Mouse (Mus musculus): Measurements from ENCODE around the gene Rab6a. TPM values are rescaled to one million over a fixed set of nuclear protein-coding genes. Genes with fewer than 3 reads are reported as not detected.

The Rab6a gene
- total and polyA plus RNA-seq, 3 experiments, result 18.8 to 97.7 (median 89.2) TPM

DNA sequence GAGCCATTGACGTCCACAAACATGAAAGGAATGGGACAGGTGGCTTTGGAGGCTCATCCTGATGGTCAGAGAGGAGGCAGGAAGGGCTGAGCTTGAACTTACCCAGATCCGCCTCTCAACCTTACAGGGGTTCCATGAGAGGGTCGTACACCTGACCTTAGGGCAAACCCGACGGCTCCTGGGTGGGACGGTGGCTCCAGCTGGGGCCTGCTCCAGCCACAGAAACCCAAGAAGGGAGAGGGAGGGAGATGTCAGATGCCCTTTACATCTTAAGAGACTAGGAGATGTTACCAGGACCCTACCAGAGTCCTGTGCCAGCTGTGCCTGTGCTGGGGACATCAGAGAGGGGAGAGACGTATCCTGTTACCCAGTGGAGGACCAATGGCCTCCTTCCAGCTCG lies 42.6 kb downstream of the Rab6a start:
- H3K4me3 ChIP-seq (ENCODE audit: low read depth, low read length), result no peak overlapping the region
- no peaks in the 10 kb centered on the region for H3K9me3 ChIP-seq (replicated peaks)
- DNase-seq (ENCODE audit: low spot score), result no peak
- TF ChIP-seq GATA1 (IDR thresholded peaks at IDR 0.05; ENCODE audit: borderline replicate concordance, low read length), result no peak
- no peak for TF ChIP-seq CTCF (IDR thresholded peaks at IDR 0.05; ENCODE audit: low read depth, low read length)
- no peak for TF ChIP-seq GATA2 (IDR thresholded peaks at IDR 0.05; ENCODE audit: borderline replicate concordance, low read depth, low read length)
- TF ChIP-seq POLR2AphosphoS5 (IDR thresholded peaks at IDR 0.05; ENCODE audit: insufficient replicate concordance, low read depth, low read length), result no peak
- no peak for TF ChIP-seq TAL1 (conservative IDR thresholded peaks at IDR 0.05; ENCODE audit: low read depth, low read length)
- peaks cover 11% of the 10 kb centered on the region; the same call in 1 of the 2 replicates for H3K4me1 ChIP-seq (ENCODE audit: insufficient read depth, low read depth, low read length)
- peaks cover 56% of the 10 kb centered on the region for H3K36me3 ChIP-seq (replicated peaks)
- no peak for ATAC-seq (ENCODE audit: extremely low read depth, insufficient number of reproducible peaks, low FRiP score, poor library complexity, severe bottlenecking)
- H3K27me3 ChIP-seq (ENCODE audit: insufficient read depth, low read length), result peaks cover 9% of the 10 kb centered on the region

DNA sequence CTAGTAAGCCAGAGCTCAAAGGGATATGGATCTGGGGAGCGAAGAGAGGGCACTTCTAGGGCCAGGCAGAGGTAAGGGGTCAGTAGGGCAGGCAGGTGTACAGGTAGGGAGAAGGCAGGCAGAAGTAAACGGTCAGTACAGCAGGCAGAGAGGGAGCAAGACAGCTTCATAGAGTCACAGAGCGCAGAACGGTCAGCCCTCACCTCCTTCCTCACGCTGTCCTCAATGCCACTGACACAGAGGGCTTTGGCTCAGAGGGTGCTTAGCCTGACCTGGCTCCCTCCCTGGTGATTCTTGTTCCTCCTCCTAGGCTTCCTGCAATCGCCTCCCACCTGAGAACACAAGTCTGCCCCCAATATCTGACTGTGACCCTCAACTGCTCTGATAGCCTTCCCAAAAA lies 43.2 kb downstream of the Rab6a start:
- ATAC-seq (ENCODE audit: extremely low read depth, insufficient number of reproducible peaks, low FRiP score, poor library complexity, severe bottlenecking), result no peak

GRCm38 (mm10) chr7:100651011-100651410 lies 43.8 kb downstream of the Rab6a start:
- H3K27me3 ChIP-seq (ENCODE audit: insufficient read depth, low read length), result peaks cover 16% of the 10 kb centered on the region
- no peak for DNase-seq (ENCODE audit: low spot score)
- no peaks in the 10 kb centered on the region for H3K9me3 ChIP-seq (replicated peaks)
- peaks cover 45% of the 10 kb centered on the region for H3K36me3 ChIP-seq (replicated peaks)
- H3K4me1 ChIP-seq (ENCODE audit: insufficient read depth, low read depth, low read length), result peaks cover 11% of the 10 kb centered on the region; the same call in 1 of the 2 replicates
- TF ChIP-seq TAL1 (conservative IDR thresholded peaks at IDR 0.05; ENCODE audit: low read depth, low read length), result no peak
- no peak for TF ChIP-seq CTCF (IDR thresholded peaks at IDR 0.05; ENCODE audit: low read depth, low read length)
- no peak for TF ChIP-seq POLR2AphosphoS5 (IDR thresholded peaks at IDR 0.05; ENCODE audit: insufficient replicate concordance, low read depth, low read length)
- no peak for TF ChIP-seq GATA1 (IDR thresholded peaks at IDR 0.05; ENCODE audit: borderline replicate concordance, low read length)
- TF ChIP-seq GATA2 (IDR thresholded peaks at IDR 0.05; ENCODE audit: borderline replicate concordance, low read depth, low read length), result no peak
- ATAC-seq (ENCODE audit: extremely low read depth, insufficient number of reproducible peaks, low FRiP score, poor library complexity, severe bottlenecking), result no peak
- H3K4me3 ChIP-seq (ENCODE audit: low read depth, low read length), result no peak overlapping the region

More for the DNA sequence above, 43.2 kb downstream of the Rab6a start:
- no peak overlapping the region for H3K4me3 ChIP-seq (ENCODE audit: low read depth, low read length)
- no peaks in the 10 kb centered on the region for H3K9me3 ChIP-seq (replicated peaks)
- peaks cover 11% of the 10 kb centered on the region; the same call in 1 of the 2 replicates for H3K4me1 ChIP-seq (ENCODE audit: insufficient read depth, low read depth, low read length)
- DNase-seq (ENCODE audit: low spot score), result no peak
- peaks cover 12% of the 10 kb centered on the region for H3K27me3 ChIP-seq (ENCODE audit: insufficient read depth, low read length)
- peaks cover 50% of the 10 kb centered on the region for H3K36me3 ChIP-seq (replicated peaks)
- TF ChIP-seq GATA1 (IDR thresholded peaks at IDR 0.05; ENCODE audit: borderline replicate concordance, low read length), result no peak
- no peak for TF ChIP-seq CTCF (IDR thresholded peaks at IDR 0.05; ENCODE audit: low read depth, low read length)
- TF ChIP-seq POLR2AphosphoS5 (IDR thresholded peaks at IDR 0.05; ENCODE audit: insufficient replicate concordance, low read depth, low read length), result no peak
- no peak for TF ChIP-seq GATA2 (IDR thresholded peaks at IDR 0.05; ENCODE audit: borderline replicate concordance, low read depth, low read length)
- no peak for TF ChIP-seq TAL1 (conservative IDR thresholded peaks at IDR 0.05; ENCODE audit: low read depth, low read length)

GRCm38 (mm10) chr7:100653480-100654266 lies 46.5 kb downstream of the Rab6a start:
- Histone ChIP-seq H3K4me3 (ENCODE audit: low read depth, low read length) (no peak overlapping the region), H3K36me3 (replicated peaks) (peaks cover 21% of the 10 kb centered on the region), H3K27me3 (ENCODE audit: insufficient read depth, low read length) (peaks cover 34% of the 10 kb centered on the region), H3K4me1 (ENCODE audit: insufficient read depth, low read depth, low read length) (peaks cover 11% of the 10 kb centered on the region; the same call in 1 of the 2 replicates), H3K9me3 (replicated peaks) (no peaks in the 10 kb centered on the region)
- no peak for ATAC-seq (ENCODE audit: extremely low read depth, insufficient number of reproducible peaks, low FRiP score, poor library complexity, severe bottlenecking)
- DNase-seq (ENCODE audit: low spot score), result no peak
- TF ChIP-seq TAL1 (conservative IDR thresholded peaks at IDR 0.05; ENCODE audit: low read depth, low read length) (no peak), POLR2AphosphoS5 (IDR thresholded peaks at IDR 0.05; ENCODE audit: insufficient replicate concordance, low read depth, low read length) (no peak), CTCF (IDR thresholded peaks at IDR 0.05; ENCODE audit: low read depth, low read length) (no peak), GATA1 (IDR thresholded peaks at IDR 0.05; ENCODE audit: borderline replicate concordance, low read length) (no peak), GATA2 (IDR thresholded peaks at IDR 0.05; ENCODE audit: borderline replicate concordance, low read depth, low read length) (no peak)

DNA sequence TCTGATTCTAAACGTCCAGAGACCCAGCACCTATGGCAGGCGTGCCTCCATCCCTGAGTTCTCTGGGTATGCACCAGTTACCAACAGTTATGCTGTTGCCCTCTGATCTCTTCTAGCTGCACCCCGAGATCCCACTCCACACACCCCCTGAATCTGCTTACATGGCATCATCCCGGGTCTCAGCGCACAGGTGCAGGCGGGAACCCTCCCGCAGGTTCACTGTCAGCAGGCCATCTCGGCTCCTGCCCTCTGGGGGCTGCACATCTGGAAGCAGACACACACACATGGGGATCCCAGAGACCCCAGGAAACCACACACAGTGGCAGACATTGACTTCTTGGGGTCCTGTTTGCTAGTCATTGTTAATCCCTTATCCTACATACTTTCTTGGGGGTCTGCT lies 47.2 kb downstream of the Rab6a start:
- TF ChIP-seq CTCF (IDR thresholded peaks at IDR 0.05; ENCODE audit: low read depth, low read length) (no peak), TAL1 (conservative IDR thresholded peaks at IDR 0.05; ENCODE audit: low read depth, low read length) (no peak), GATA2 (IDR thresholded peaks at IDR 0.05; ENCODE audit: borderline replicate concordance, low read depth, low read length) (no peak), GATA1 (IDR thresholded peaks at IDR 0.05; ENCODE audit: borderline replicate concordance, low read length) (no peak), POLR2AphosphoS5 (IDR thresholded peaks at IDR 0.05; ENCODE audit: insufficient replicate concordance, low read depth, low read length) (no peak)
- H3K36me3 ChIP-seq (replicated peaks), result peaks cover 13% of the 10 kb centered on the region
- DNase-seq (ENCODE audit: low spot score) (no peak), ATAC-seq (ENCODE audit: extremely low read depth, insufficient number of reproducible peaks, low FRiP score, poor library complexity, severe bottlenecking) (no peak)
- no peaks in the 10 kb centered on the region for H3K9me3 ChIP-seq (replicated peaks)
- H3K4me1 ChIP-seq (ENCODE audit: insufficient read depth, low read depth, low read length), result peaks cover 11% of the 10 kb centered on the region; the same call in 1 of the 2 replicates
- H3K4me3 ChIP-seq (ENCODE audit: low read depth, low read length), result no peak overlapping the region
- peaks cover 40% of the 10 kb centered on the region for H3K27me3 ChIP-seq (ENCODE audit: insufficient read depth, low read length)

- no peaks in the 10 kb centered on the region for H3K9me3 ChIP-seq (replicated peaks)
- no peaks in the 10 kb centered on the region for H3K36me3 ChIP-seq (replicated peaks)
- peaks cover 49% of the 10 kb centered on the region for H3K27me3 ChIP-seq (ENCODE audit: insufficient read depth, low read length)
- ATAC-seq (ENCODE audit: extremely low read depth, insufficient number of reproducible peaks, low FRiP score, poor library complexity, severe bottlenecking) (no peak), DNase-seq (ENCODE audit: low spot score) (no peak)
- H3K4me3 ChIP-seq (ENCODE audit: low read depth, low read length), result no peak overlapping the region
- TF ChIP-seq GATA2 (IDR thresholded peaks at IDR 0.05; ENCODE audit: borderline replicate concordance, low read depth, low read length) (no peak), GATA1 (IDR thresholded peaks at IDR 0.05; ENCODE audit: borderline replicate concordance, low read length) (no peak), POLR2AphosphoS5 (IDR thresholded peaks at IDR 0.05; ENCODE audit: insufficient replicate concordance, low read depth, low read length) (no peak), TAL1 (conservative IDR thresholded peaks at IDR 0.05; ENCODE audit: low read depth, low read length) (no peak), CTCF (IDR thresholded peaks at IDR 0.05; ENCODE audit: low read depth, low read length) (no peak)
- H3K4me1 ChIP-seq (ENCODE audit: insufficient read depth, low read depth, low read length), result peaks cover 4% of the 10 kb centered on the region; the same call in 1 of the 2 replicates
Observed at GRCm38 (mm10) chr7:100656739-100657138, 49.5 kb downstream of the Rab6a start.

Measured in G1E (cell line).